ENCODE assay signal across 25 mouse cellular contexts in the genomic region with DNA sequence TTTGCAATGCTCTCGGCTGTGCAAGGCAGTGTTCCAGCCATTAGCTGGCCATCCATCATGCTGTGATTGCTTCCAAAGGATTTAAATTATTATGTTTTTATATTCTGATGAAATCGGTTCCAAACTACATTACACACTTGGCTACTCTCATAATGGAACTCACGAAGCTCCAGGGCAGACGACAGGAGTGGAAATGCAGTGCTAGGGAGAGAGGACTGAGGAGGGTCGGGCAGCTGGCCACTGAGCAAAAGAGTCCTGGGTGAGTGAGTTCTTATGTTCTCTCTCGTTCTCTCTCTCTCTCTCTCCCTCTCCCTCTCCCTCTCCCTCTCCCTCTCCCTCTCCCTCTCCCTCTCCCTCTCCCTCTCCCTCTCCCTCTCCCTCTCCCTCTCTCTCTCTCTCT.
DNase-seq lines count a peak whose midpoint lies in the region; ATAC-seq lines count a peak whose summit lies in the region.
"Had no signal": no experiment of that assay in that cellular context is flagged by ENCODE, and none has a peak within 500 bp of the region (broad histone marks: within the 10 kb centered on the region; RNA-seq: fewer than 3 reads in every experiment).

No protein-coding gene starts in this region.

- H3K27me3 ChIP-seq in hindbrain, embryonic 15.5 days = no peaks in the 10 kb centered on the region
- H3K27me3 ChIP-seq in hindbrain, embryonic 10.5 days (ENCODE audit: insufficient read depth, poor library complexity, severe bottlenecking) = no peaks in the 10 kb centered on the region
- no peaks in the 10 kb centered on the region for H3K27me3 ChIP-seq in neural tube, embryonic 14.5 days (ENCODE audit: control insufficient read depth, insufficient read depth, low read length)
- H3K27me3 ChIP-seq: forebrain, embryonic 13.5 days; intestine, embryonic 15.5 days; liver, embryonic 12.5 days; megakaryocyte, embryonic 14.5 days; midbrain, embryonic 12.5 days had no signal

- H3K27ac ChIP-seq in hindbrain, embryonic 15.5 days (replicated peaks) = no peak overlapping the region
- H3K27ac ChIP-seq in hindbrain, embryonic 10.5 days = no peak overlapping the region
- H3K27ac ChIP-seq in neural tube, embryonic 14.5 days (ENCODE audit: low read depth, low read length) = no peak overlapping the region
- H3K27ac ChIP-seq: forebrain, embryonic 13.5 days; hindbrain, embryonic 14.5 days; intestine, embryonic 15.5 days; layer of hippocampus, adult 2 months; left cerebral cortex, adult 2 months; liver, embryonic 12.5 days; midbrain, embryonic 12.5 days had no signal

- H3K4me1 ChIP-seq in hindbrain, embryonic 15.5 days (replicated peaks) = no peaks in the 10 kb centered on the region
- H3K4me1 ChIP-seq in hindbrain, embryonic 10.5 days (replicated peaks) = no peaks in the 10 kb centered on the region
- no peaks in the 10 kb centered on the region for H3K4me1 ChIP-seq in neural tube, embryonic 14.5 days (ENCODE audit: control insufficient read depth, insufficient read depth, low read length)
- H3K4me1 ChIP-seq: forebrain, embryonic 13.5 days; intestine, embryonic 15.5 days; liver, embryonic 12.5 days; megakaryocyte, embryonic 14.5 days; midbrain, embryonic 12.5 days had no signal

- H3K4me3 ChIP-seq in hindbrain, embryonic 15.5 days = no peak overlapping the region
- no peak overlapping the region for H3K4me3 ChIP-seq in hindbrain, embryonic 10.5 days
- no peak overlapping the region for H3K4me3 ChIP-seq in neural tube, embryonic 14.5 days (ENCODE audit: low read depth, low read length)
- H3K4me3 ChIP-seq: forebrain, embryonic 13.5 days; intestine, embryonic 15.5 days; layer of hippocampus, adult 2 months; left cerebral cortex, adult 2 months; liver, embryonic 12.5 days; megakaryocyte, embryonic 14.5 days; midbrain, embryonic 12.5 days had no signal

- H3K9me3 ChIP-seq in hindbrain, embryonic 15.5 days = no peaks in the 10 kb centered on the region
- H3K9me3 ChIP-seq in hindbrain, embryonic 10.5 days = no peaks in the 10 kb centered on the region
- H3K9me3 ChIP-seq in neural tube, embryonic 14.5 days (ENCODE audit: control insufficient read depth, low read length) = no peaks in the 10 kb centered on the region
- H3K9me3 ChIP-seq: forebrain, embryonic 13.5 days; intestine, embryonic 15.5 days; liver, embryonic 12.5 days; megakaryocyte, embryonic 14.5 days; midbrain, embryonic 12.5 days had no signal

- no peaks in the 10 kb centered on the region for H3K36me3 ChIP-seq in hindbrain, embryonic 15.5 days
- H3K36me3 ChIP-seq in hindbrain, embryonic 10.5 days = no peaks in the 10 kb centered on the region
- no peaks in the 10 kb centered on the region for H3K36me3 ChIP-seq in neural tube, embryonic 14.5 days (ENCODE audit: control insufficient read depth, insufficient read depth, low read length)
- H3K36me3 ChIP-seq: intestine, embryonic 15.5 days; liver, embryonic 12.5 days; midbrain, embryonic 12.5 days had no signal

- H3K9ac ChIP-seq in hindbrain, embryonic 15.5 days = no peak overlapping the region
- no peak overlapping the region for H3K9ac ChIP-seq in neural tube, embryonic 14.5 days (replicated peaks; ENCODE audit: low read depth, low read length)
- H3K9ac ChIP-seq: forebrain, embryonic 13.5 days; hindbrain, embryonic 14.5 days; intestine, embryonic 15.5 days; liver, embryonic 12.5 days; liver, postnatal 0 days; midbrain, embryonic 12.5 days had no signal

- peak; percentile 27 for ATAC-seq in hindbrain, embryonic 15.5 days (ENCODE audit: low FRiP score, low read depth)
- peak; percentile 60; the same call in 1 of the 2 replicates for ATAC-seq in neural tube, embryonic 14.5 days (ENCODE audit: low read depth)
- ATAC-seq: forebrain, embryonic 13.5 days; intestine, embryonic 15.5 days; liver, embryonic 12.5 days; liver, postnatal 0 days; Patski had no signal

- no peak overlapping the region for H3K4me2 ChIP-seq in hindbrain, embryonic 15.5 days
- H3K4me2 ChIP-seq in neural tube, embryonic 14.5 days (ENCODE audit: low read depth, low read length) = no peak overlapping the region
- H3K4me2 ChIP-seq: forebrain, embryonic 13.5 days; hindbrain, embryonic 14.5 days; intestine, embryonic 15.5 days; liver, embryonic 12.5 days; midbrain, embryonic 12.5 days had no signal

- no peak for DNase-seq in hindbrain, embryonic 10.5 days (ENCODE audit: low spot score)
- peak; percentile 12 for DNase-seq in left cerebral cortex, postnatal 4 days
- DNase-seq in left cerebral cortex, adult 8-10 months (ENCODE audit: low spot score in 2 of 2) = no peak
- no peak for DNase-seq in neural tube, embryonic 10.5 days (ENCODE audit: extremely low spot score, low spot score)
- DNase-seq in right cerebral cortex, adult 18-20 months = no peak
- DNase-seq: adrenal gland, postnatal 14 days; cerebellum, adult 11-12 months; cerebellum, adult 9-11 months; gastrocnemius, postnatal 10 days; heart, postnatal 14 days; kidney, adult 9 months; kidney, postnatal 36 days; liver, postnatal 0 days; lung, postnatal 4 days had no signal

- WGBS in hindbrain, embryonic 15.5 days = 44% methylated on average over 6 of the region's 6 CpGs
- WGBS in hindbrain, embryonic 10.5 days = 69% methylated on average over 6 of the region's 6 CpGs
- WGBS in neural tube, embryonic 14.5 days = 43% methylated on average over 6 of the region's 6 CpGs

- intact Hi-C loops in left cerebral cortex, postnatal 4 days (cut with DNase I) = no loop called here
